Mouse (Mus musculus) erythroblast, embryonic 14.5 days (primary cell): ENCODE measurements around the gene Ldlrap1. TPM values are rescaled to one million over a fixed set of nuclear protein-coding genes. Genes with fewer than 3 reads are reported as not detected.
"Not testable (repeated sequence)": the region's sequence is repeated elsewhere in the genome, so short reads cannot be mapped to it uniquely, and the experiment has no call there.

Source experiments
- H3K27me3 ChIP-seq: 2 replicates; pipeline ENCODE4 v1.6.1; 2012; ENCODE audit warnings: inconsistent platforms; ENCODE audit not compliant: control insufficient read depth
- H3K36me3 ChIP-seq: 2 replicates; pipeline ENCODE4 v1.6.1; 2012; ENCODE audit warnings: mild to moderate bottlenecking, inconsistent platforms; ENCODE audit not compliant: control insufficient read depth
- H3K4me1 ChIP-seq: 2 replicates; pipeline ENCODE4 v1.6.1; 2012; ENCODE audit warnings: inconsistent platforms; ENCODE audit not compliant: control insufficient read depth
- H3K4me3 ChIP-seq: replicated peaks from 2 replicates; pipeline ENCODE3; 2012; ENCODE audit warnings: moderate library complexity, mild to moderate bottlenecking, inconsistent platforms
- H3K9me3 ChIP-seq: 2 replicates; pipeline ENCODE4 v1.6.1; 2012; ENCODE audit warnings: low read length, inconsistent platforms, mixed read lengths; ENCODE audit not compliant: control insufficient read depth
- GATA1 ChIP-seq: IDR thresholded peaks from 2 replicates; pipeline ENCODE4 v1.6.1; 2012; ENCODE audit warnings: low read length, inconsistent platforms, mixed read lengths
- TAL1 ChIP-seq: IDR thresholded peaks from 3 replicates; pipeline ENCODE4 v1.6.1; 2012; ENCODE audit warnings: low read length, inconsistent platforms, mixed read lengths
- polyA plus RNA-seq: library from polyadenylated mRNA; stranded (reverse); fragments of >175 nt; gene quantifications from 2 replicates; pipeline ENCODE4 v1.2.3, GENCODE M21; 2012

The Ldlrap1 gene
- polyA plus RNA-seq, 1 experiment: 3.0 TPM

DNA sequence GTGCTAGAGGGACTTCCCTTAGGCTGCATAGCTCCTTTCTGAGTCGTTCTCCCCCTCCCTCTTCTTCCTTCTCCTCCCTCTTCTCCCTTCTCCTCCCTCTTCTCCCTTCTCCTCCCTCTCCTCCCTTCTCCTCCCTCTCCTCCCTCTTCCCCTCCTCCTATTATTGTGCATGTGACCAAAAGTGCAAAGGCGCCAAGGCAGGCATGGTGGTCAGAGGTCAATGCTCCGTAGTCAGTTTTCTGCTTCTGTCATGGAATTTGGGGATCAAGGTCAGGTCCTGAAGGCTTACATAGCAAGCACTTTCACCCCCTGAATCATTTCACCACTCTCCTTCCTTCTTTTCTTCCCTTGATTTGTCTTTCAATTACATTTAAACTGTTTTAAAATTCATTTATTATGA lies 31.0 kb upstream of the Ldlrap1 start:
- H3K9me3 ChIP-seq: no peaks in the 10 kb centered on the region
- no peak overlapping the region for H3K4me3 ChIP-seq
- TF ChIP-seq TAL1: no peak
- no peaks in the 10 kb centered on the region for H3K27me3 ChIP-seq
- H3K4me1 ChIP-seq: peaks cover 30% of the 10 kb centered on the region
- peaks cover 40% of the 10 kb centered on the region for H3K36me3 ChIP-seq

GRCm38 (mm10) chr4:134797621-134798020 lies 29.8 kb upstream of the Ldlrap1 start:
- peaks cover 27% of the 10 kb centered on the region for H3K36me3 ChIP-seq
- H3K4me1 ChIP-seq: peaks cover 33% of the 10 kb centered on the region
- no peaks in the 10 kb centered on the region for H3K27me3 ChIP-seq
- no peaks in the 10 kb centered on the region for H3K9me3 ChIP-seq
- H3K4me3 ChIP-seq: no peak overlapping the region
- TF ChIP-seq TAL1: no peak
- no peak for TF ChIP-seq GATA1

DNA sequence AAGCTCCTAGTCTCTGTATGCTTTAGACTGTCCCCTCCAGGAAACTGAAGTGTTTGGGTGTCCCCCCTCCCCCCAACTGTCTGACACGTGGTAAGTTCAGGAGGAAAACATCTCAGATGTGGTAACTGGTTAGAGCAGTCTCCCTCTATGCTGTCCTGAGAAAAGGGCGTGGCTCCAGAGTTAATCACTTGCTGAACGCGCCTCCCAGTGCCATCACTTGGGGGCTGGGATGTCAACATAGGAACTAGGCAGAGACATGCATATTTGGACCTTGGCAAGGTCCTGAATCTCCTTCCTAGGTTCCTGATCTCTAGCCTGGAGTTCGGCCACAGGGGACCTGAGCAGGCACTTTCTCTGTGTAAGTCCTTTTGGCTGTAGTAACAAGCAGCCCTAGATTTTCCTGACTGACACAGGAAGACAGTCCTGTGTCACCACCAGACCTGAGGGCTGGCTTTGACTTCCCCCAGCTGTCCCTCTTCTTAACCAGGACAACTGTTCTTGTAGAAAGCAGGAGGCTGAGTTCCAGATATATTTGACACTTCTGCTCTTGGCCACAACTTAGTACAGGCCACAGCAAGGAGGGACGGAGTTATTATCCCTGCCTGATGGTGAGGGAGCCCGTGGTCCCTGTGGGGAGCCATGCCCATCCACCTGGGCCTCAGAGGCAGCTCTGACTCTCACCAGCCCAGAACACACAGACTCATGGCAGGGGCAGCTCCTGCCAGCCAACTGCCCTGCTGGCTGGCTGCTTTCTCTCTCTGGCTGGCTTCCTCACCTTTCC lies 28.9 kb upstream of the Ldlrap1 start:
- Histone ChIP-seq H3K27me3 (no peaks in the 10 kb centered on the region), H3K4me1 (peaks cover 33% of the 10 kb centered on the region), H3K36me3 (peaks cover 19% of the 10 kb centered on the region), H3K4me3 (no peak overlapping the region), H3K9me3 (no peaks in the 10 kb centered on the region)
- TF ChIP-seq GATA1 (no peak), TAL1 (no peak)

DNA sequence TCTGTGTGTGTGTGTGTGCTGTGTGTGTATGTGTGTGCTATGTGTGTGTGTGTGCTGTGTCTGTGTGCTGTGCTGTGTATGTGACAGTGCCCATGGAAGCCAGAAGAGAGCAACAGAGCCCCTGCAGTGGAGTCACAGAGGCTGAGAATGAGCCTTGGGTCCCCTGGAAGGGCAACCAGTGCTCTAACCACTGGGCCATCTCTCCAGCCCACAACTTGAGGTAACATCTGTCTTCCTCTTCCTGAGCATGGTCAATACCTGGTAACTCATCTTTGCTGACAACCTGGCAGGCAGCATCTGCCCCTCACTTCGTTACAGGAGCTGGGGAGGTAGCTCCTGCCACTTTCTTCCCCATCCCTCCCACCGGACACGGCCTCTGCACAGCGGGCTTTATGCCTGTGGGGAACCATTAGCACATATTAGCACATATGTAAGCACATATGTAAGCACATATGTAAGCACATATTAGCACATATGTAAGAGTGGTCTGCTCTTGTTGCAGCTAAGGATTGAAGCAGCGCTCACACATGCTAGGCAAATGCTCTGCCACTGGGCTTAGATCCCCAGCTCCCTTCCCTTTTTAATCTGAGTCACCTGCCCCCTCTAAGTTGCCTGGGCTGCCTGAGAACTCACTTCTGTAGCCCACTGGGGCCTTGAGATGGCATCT lies 28.1 kb upstream of the Ldlrap1 start:
- TF ChIP-seq GATA1 (no peak), TAL1 (no peak)
- Histone ChIP-seq H3K36me3 (peaks cover 11% of the 10 kb centered on the region), H3K4me1 (peaks cover 33% of the 10 kb centered on the region), H3K4me3 (no peak overlapping the region), H3K27me3 (no peaks in the 10 kb centered on the region), H3K9me3 (no peaks in the 10 kb centered on the region)

GRCm38 (mm10) chr4:134794959-134795358 lies 27.1 kb upstream of the Ldlrap1 start:
- not testable (repeated sequence) for H3K36me3 ChIP-seq, H3K4me3 ChIP-seq, H3K27me3 ChIP-seq, H3K9me3 ChIP-seq
- H3K4me1 ChIP-seq: peaks cover 33% of the 10 kb centered on the region

GRCm38 (mm10) chr4:134793213-134793956 lies 25.6 kb upstream of the Ldlrap1 start:
- peaks cover 31% of the 10 kb centered on the region for H3K4me1 ChIP-seq
- H3K4me3 ChIP-seq: no peak overlapping the region
- H3K36me3 ChIP-seq: no peaks in the 10 kb centered on the region
- H3K9me3 ChIP-seq: no peaks in the 10 kb centered on the region
- no peaks in the 10 kb centered on the region for H3K27me3 ChIP-seq
- no peak for TF ChIP-seq TAL1
- TF ChIP-seq GATA1: no peak

DNA sequence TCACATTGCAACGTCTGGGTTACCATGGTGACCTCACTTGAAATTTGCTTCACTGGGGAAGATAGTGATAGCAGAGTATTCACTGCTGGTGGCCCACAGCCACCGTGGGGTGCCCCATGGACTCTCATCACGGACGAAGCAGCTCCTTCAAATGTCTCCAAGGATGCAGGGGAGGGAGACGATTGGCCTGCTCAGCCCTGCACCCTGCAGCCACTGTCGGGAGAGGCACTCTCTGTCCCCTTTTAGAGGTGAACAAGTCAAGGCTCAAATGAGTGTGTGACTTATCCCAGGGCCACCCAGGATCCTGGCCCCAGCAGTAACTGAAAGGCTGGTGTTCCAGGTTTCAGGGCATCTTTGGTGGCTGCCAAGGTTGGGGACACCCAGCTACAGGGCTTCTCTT lies 23.9 kb upstream of the Ldlrap1 start:
- H3K4me3 ChIP-seq: no peak overlapping the region
- H3K27me3 ChIP-seq: no peaks in the 10 kb centered on the region
- no peak for TF ChIP-seq TAL1
- TF ChIP-seq GATA1: no peak
- H3K9me3 ChIP-seq: no peaks in the 10 kb centered on the region
- H3K4me1 ChIP-seq: peaks cover 31% of the 10 kb centered on the region
- H3K36me3 ChIP-seq: no peaks in the 10 kb centered on the region

DNA sequence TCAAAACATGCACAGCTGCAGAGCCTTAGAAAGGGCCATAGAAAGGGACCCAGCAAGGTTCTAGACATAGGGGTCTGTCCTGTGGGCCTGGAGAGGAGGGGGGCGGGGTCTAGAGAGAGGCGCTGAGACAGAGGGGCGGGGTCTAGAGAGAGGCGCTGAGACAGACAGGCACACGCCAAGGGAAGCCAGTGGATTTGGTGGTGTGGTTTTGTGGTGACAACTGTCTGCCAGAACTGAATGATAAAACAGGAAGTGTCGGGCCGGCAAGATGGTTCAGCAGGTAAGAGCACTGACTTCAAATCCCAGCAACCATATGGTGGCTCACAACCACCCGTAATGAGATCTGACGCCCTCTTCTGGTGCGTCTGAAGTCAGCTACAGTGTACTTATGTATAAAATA lies 19.1 kb upstream of the Ldlrap1 start:
- Histone ChIP-seq H3K4me1 (peaks cover 27% of the 10 kb centered on the region), H3K9me3 (no peaks in the 10 kb centered on the region), H3K36me3 (no peaks in the 10 kb centered on the region), H3K27me3 (no peaks in the 10 kb centered on the region), H3K4me3 (no peak overlapping the region)
- TF ChIP-seq GATA1 (no peak), TAL1 (no peak)

- no peak for TF ChIP-seq GATA1
- no peak for TF ChIP-seq TAL1
- Histone ChIP-seq H3K27me3 (no peaks in the 10 kb centered on the region), H3K4me1 (peaks cover 27% of the 10 kb centered on the region), H3K9me3 (no peaks in the 10 kb centered on the region), H3K4me3 (no peak overlapping the region), H3K36me3 (no peaks in the 10 kb centered on the region)
These were observed 16.9 kb upstream of the Ldlrap1 start for GRCm38 (mm10) chr4:134784701-134785100.
